Mouse (Mus musculus) brain, embryonic 14.5 days (tissue): ENCODE results near the gene Trafd1.

Source experiments
- CTCF ChIP-seq: fragments of 200-500 bp; IDR thresholded peaks from 2 replicates; pipeline ENCODE4 v1.5.1; 2012; ENCODE audit warnings: inconsistent platforms, mild to moderate bottlenecking, moderate library complexity, borderline replicate concordance; ENCODE audit not compliant: insufficient read depth, insufficient read length; ENCODE audit errors: extremely low read depth
- POLR2A ChIP-seq: fragments of 200-500 bp; IDR thresholded peaks from 2 replicates; pipeline ENCODE4 v1.6.1; 2012; ENCODE audit warnings: mild to moderate bottlenecking, inconsistent platforms, borderline replicate concordance; ENCODE audit not compliant: poor library complexity, insufficient read depth, insufficient read length, severe bottlenecking; ENCODE audit errors: extremely low read depth

DNA sequence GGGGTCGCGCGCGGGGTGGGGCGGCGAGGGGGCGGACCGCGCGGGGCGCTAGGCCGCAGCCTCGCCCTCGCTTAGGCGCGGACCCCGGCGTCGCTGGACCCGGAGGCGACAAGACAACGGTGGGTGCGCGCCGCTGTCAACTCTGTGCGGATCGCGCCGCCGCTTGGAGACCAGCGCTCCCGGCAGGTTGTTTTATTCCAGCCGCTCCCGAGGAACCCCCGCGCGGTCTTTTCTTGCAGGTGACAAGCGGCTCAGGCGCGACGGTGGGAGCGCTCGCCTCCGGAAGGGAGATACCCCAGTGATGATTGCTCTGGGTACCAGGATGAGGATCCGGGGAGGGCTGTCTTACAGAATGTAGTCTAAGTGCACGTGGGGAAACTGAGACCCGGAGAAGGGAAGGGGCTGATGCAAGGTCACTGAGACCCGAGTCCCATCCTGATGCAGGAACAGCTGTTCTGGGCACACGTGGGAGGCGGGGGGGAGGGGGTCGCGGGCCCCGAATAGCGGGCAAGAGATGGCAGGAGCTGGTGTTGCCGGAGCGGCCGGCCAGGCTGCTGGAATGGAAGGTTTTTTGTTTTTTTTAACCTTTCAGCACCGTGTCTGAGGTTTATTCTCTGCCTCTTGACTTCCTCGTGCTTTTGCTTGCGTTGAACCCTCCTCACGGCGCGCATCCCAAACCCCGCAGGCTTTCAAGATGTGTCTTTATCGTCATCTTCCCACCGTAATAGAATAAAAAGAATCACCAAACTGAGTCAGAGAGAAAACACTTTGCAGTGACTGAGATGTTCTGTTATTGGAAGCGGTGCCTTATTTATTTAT lies 12.9 kb upstream of the Trafd1 start:
- TF ChIP-seq CTCF (no peak), POLR2A (no peak)
